Mouse (Mus musculus): ENCODE data around the gene Eif3k.

Eif3k gene

DNA sequence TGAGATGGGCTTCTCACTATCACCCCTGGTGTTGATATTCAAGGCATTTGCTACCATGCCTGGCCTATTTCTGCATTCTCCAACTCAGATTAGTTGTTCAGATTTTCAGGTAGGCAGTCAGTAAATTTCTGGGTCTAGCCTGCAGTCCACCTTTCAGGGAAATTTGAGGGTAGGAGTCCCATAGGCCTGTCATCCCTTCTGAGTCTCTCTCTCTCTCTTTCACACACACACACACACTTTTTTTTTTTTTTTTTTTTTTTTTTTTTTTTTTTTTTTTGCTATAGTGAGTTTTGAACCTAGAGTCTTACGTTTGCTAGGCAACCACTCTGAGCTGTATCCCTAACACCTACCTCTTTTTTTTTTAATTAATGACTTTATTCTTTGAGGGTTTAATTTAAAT is 2.8 kb upstream of the Eif3k start:
- DNase-seq, result no peak

GRCm38 (mm10) chr7:28983849-28984248 is 2.2 kb upstream of the Eif3k start:
- DNase-seq, result peak; percentile 85

GRCm38 (mm10) chr7:28983141-28983564 is 1.5 kb upstream of the Eif3k start:
- DNase-seq, result peak; percentile 92

DNA sequence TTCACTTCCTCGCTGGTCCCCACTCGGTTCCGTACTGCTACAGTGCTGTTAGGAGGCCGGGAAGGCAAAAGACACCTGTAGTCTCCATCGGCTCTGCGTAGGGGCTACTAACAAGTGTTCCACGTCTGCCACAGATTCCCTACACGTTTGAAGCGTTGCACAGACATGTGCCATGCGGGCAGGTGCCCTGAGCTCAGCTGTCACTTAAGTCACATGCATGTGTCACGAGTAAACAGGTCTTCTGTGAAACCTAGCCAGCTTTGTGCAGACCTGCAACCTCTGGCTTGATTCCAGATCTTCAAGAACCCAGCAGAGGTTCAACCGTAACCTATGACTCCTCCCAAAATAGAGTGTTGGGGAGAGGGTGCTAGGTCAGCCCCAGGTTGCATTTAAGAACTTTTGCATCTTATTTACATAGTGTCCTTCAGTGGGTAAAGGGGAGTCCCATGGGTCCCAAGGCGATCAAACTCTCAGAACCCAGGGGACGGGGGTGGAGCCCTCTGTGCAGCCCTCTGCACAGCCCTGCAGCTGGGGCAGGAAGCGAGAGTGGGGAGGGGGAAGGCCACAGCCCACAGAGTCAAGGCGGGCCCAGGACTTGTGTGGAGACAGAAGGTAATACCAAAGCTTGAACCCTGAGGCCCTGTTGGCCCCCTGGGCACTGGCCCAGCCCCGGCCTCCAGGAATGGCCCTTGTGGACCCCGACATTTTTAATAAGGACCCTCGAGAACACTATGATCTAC is 780 bp upstream of the Eif3k start:
- peak; percentile 96 for DNase-seq

- no peak for DNase-seq
Observed at GRCm38 (mm10) chr7:28977556-28977955, 4.1 kb downstream of the Eif3k start.

DNA sequence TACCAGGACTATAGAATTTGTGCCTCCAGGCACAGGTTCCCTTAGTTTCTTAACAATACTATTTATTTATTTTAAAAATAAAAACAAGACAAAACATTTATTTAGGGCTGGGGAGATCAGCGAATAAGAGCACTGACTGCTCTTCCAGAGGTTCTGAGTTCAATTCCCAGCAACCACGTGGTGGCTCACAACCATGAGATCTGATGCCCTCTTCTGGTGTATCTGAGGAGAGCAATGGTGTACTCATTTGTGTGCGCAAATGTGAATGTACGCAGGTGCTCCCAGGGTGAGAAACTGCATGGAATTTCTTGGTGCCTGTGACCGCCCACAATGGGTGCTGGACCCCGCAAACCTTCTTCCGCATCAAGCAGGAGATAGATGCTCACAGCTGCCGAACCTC is 8.6 kb downstream of the Eif3k start:
- no peak for DNase-seq

- DNase-seq, result peak; percentile 96
Observed at GRCm38 (mm10) chr7:28972542-28972985, 9.1 kb downstream of the Eif3k start.

DNA sequence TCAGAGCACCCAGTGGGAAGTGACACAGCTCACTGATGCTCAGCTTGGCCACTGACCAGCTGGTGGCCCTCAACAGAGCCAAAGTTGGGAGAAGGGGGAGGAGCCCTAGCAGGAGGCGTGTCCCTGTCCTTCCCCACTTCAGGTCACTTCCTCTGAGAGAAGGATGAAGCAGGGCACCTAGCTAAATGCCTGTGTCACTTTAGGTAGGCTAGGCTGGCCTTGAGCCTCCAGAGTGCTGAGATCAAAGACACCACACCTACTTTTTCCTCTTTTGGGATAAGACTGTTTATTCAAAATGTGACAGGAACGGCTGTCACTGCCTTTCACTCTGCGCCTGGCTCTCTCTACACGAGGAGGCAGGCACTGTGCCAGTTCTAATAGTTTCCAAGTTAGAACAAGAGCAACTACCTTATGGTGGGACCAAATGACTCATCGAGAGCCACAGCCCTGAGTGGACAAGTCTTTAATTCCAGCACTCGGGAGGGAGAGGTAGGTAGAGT is 9.8 kb downstream of the Eif3k start:
- peak; percentile 95 for DNase-seq

- DNase-seq, result no peak
Observed at GRCm38 (mm10) chr7:28971029-28971428, 10.6 kb downstream of the Eif3k start.

DNA sequence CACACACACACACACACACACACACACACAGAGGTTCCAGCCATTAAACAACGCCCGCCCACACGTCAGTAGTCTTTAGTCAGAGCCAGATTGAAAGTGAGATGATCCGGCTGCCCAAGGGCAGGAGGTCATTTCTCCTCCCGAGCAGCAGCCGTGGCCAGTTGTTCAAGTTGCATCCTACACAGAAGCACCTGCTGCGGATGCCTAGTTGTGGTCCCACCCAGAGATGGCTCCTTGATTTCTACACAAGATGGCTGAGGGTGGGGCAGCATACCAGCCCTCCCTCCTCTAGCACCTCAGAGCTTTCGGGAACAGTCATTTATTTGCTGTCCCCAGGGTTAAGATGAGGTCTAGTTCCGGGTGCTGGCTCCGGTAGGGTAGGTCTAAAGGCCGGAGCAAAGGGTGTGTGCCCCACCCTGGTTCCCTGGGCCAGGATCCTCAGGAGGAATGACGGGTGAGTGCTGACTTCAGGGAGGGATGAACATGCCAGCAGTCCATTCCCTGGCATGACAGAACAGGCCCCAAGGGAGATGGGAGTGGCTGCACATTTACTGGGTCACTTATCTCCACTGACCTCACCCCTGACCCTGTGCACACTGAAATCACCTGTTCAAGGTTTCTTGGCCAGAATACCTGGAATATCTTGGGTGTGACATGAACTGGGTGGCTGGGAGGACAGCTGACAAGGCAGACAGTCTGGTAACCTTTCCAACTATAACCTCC is 11.8 kb downstream of the Eif3k start:
- DNase-seq, result peak; percentile 94

- DNase-seq, result peak; percentile 83
Observed at GRCm38 (mm10) chr7:28969271-28969670, 12.4 kb downstream of the Eif3k start.

DNA sequence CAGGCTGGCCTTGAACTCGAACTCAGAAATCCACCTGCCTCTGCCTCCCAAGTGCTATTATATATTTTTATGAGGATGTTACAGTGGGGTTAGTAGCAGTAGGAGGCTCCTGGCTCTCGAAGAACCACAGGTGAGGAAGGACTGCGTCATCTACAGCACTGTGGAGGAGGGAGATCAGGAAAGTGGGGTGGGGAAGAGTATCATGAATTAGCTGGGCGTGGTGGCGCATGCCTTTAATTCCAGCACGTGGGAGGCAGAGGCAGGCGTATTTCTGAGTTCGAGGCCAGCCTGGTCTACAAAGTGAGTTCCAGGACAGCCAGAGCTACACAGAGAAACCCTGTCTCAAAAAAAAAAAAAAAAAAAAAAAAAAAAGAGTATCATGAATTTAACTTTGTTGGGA is 13.5 kb downstream of the Eif3k start:
- DNase-seq, result peak; percentile 85

DNA sequence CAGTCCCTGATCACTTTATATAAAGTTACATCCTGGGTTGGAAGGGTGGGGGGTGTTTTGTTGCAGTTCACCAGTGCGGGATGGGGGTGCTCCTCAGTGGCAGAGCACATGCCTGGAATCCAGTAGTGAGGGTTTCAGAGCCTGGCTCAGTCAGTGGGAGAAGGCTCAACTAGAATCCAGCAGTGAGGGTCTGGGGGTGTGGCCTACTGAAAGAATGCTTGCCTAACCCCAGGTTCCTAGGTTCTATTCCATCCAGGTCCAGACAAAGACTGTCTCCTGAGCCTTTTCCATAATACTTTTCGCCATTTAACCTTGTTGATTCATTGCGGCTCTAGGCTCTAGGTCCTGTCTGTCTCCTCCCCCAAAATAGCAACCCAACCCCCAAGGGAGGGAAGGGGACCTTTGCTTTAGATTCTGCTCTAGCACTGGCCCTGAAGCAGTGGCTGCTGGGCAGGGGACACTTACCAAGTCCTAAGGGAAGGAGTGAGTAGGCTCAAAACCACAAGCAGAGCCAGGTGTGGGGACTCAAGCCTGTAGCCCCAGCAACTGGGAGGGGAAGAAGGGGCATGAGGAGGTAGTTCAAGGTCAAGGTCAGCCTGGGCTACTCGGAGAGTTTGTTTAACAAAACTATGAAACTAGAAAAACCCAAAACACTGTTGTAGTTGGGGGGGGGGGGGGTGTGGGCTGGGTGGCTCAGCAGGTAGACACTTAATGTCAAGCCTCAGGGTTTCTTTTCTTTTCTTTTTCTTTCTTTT is 14.7 kb downstream of the Eif3k start:
- peak; percentile 95 for DNase-seq

DNA sequence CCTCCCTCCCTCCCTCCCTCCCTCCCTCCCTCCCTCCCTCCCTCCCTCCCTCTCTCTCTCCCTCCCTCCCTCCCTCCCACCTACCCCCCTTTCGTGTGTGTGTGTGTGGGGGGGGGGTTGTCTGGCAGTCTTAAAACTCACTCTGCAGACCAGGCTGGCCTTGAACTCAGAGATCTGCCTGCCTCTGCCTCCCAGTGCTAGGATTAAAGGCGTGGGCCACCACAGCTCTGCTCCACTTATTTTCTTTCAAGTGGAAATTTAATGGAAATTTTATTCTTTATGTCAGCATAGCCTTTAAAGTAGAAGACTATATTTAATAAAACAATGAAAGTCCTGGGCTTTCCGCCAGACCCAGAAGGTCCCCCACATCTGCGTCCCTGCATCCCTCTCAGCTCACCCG is 15.5 kb downstream of the Eif3k start:
- no peak for DNase-seq

DNA sequence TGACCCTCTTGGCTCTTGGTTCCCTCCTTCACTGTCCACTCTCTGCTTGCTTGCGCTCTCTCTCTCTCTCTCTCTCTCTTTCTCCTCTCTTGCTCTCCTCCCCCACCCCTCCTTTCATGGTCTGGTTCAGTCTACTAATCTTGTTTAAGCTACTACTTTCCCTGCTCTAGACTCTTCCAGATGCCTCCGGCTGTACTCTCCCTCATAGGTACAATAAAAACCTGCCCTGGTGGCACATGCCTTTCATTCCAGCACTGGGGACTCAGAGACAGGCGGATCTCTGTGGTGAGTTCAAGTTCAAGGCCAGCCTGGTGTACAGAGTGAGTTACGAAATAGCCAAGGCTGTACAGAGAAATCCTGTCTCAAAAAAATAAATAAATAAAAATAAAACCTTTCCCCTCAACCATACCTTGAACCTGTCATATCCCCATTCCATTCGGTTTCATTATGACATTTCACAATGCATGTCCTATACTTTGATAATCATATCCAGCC is 16.3 kb downstream of the Eif3k start:
- DNase-seq, result no peak

- DNase-seq, result peak; percentile 90
Observed at GRCm38 (mm10) chr7:28963399-28963923, 18.2 kb downstream of the Eif3k start.

- peak; percentile 100 for DNase-seq
Observed at GRCm38 (mm10) chr7:28961927-28962670, 19.6 kb downstream of the Eif3k start, which contains the start of gene Actn4. Gene Actn4 (minus strand): TSS chr7:28962340.

DNA sequence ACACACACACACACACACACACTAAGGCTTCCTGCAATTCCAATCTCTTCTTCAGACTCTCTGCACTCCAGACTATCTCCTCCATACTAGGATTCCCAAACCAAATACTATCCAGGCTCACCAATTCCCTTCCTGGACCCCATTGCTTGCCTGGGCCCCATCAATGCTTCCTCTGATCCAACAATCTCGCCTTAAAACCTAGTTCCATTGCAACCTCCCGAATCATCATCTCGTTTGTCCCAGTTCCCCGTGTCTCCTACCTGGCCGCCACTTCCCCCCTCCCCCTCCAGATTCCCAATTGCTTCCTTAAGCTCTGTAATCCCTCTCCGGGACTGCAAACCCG is 20.1 kb downstream of the Eif3k start:
- no peak for DNase-seq

- DNase-seq, result peak; percentile 93
Observed at GRCm38 (mm10) chr7:28960354-28961046, 21.2 kb downstream of the Eif3k start.

DNA sequence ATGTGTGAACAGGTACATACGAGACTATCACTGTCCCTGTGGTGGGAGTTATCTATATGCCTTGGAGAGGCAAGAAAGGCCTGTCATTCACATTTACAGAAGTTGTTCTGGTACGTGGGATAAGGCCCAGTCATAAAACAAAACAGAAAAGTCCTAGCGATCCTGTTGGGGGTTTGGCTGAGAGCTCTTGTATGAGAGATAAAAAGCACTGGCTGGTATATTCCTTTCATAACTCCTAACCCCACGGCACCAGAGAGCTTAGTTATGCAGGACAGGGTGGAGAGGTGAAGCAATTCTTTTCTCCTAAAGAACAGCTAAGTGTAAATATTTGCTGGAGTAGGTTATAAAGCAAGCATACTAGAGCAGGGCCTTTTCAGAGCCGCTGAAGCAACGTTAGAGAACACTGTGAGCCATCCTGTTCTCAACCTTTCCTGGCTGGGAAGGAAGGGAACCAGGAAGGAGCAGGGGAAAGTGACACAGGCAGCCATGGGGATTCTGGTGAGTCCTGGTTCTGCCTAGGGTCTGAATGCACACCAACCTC is 22.1 kb downstream of the Eif3k start:
- DNase-seq, result peak; percentile 92

DNA sequence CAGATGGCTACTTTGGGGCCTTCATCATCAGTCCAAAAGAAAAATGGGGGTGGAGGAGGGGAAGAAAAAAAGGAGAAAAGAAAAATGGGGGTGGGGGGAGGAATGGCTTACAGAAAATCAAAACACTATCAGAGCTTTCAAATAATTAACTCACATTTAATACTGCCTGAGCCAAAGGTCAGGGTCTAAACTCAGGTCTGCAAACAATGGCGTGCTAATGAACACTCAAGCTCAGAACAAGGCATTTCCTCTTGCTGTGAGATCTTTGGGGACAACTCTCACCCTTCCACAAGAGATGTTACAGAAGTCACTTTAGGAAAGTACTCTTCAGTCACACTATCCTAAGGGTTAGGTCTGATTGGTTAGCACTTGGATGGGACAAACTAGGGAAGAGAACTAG is 22.9 kb downstream of the Eif3k start:
- DNase-seq, result no peak
